ENCODE assay signal across 12 mouse cellular contexts in genomic region chr11:50262020-50262419, GRCm38 (mm10). TPM values are rescaled to one million over a fixed set of nuclear protein-coding genes. Genes with fewer than 3 reads are reported as not detected.
A peak's percentile ranks its signal among the peaks of the same experiment; 100 is the strongest.
DNase-seq lines count a peak whose midpoint lies in the region; ATAC-seq and TF ChIP-seq lines count a peak whose summit lies in the region.
"Had no signal": no experiment of that assay in that cellular context is flagged by ENCODE, and none has a peak within 500 bp of the region (broad histone marks: within the 10 kb centered on the region; RNA-seq: fewer than 3 reads in every experiment).

No protein-coding gene starts in this region.

- H3K4me3 ChIP-seq in kidney, embryonic 14.5 days (ENCODE audit: low read length) = no peak overlapping the region
- H3K4me3 ChIP-seq in MEL (ENCODE audit: control insufficient read depth in 1 of 2, insufficient read depth in 1 of 2, low read depth in 2 of 2, low read length in 2 of 2) = no peak overlapping the region
- H3K4me3 ChIP-seq: neural tube, embryonic 13.5 days had no signal

- H3K4me1 ChIP-seq in kidney, embryonic 14.5 days (ENCODE audit: control insufficient read depth, insufficient read depth, low read length) = no peaks in the 10 kb centered on the region
- H3K4me1 ChIP-seq in MEL (ENCODE audit: control insufficient read depth in 1 of 2, insufficient read depth in 2 of 2, low read length in 2 of 2) = 0 out of 4 replicates have a peak, but pooled peaks cover 0 to under 1% of the 10 kb centered on the region in 2 experiments
- H3K4me1 ChIP-seq: neural tube, embryonic 13.5 days had no signal

- no peaks in the 10 kb centered on the region for H3K9me3 ChIP-seq in kidney, embryonic 14.5 days (ENCODE audit: control insufficient read depth, low read length)
- H3K9me3 ChIP-seq in MEL (replicated peaks; ENCODE audit: insufficient read depth, low read length) = no peaks in the 10 kb centered on the region
- H3K9me3 ChIP-seq: neural tube, embryonic 13.5 days had no signal

- H3K4me2 ChIP-seq in kidney, embryonic 14.5 days (replicated peaks; ENCODE audit: low read depth, low read length) = no peak overlapping the region
- H3K4me2 ChIP-seq: neural tube, embryonic 13.5 days had no signal

- TF ChIP-seq POLR2A in MEL (IDR thresholded peaks at IDR 0.05; ENCODE audit: control insufficient read depth in 1 of 2, insufficient read depth in 1 of 2, low read depth in 1 of 2, low read length in 2 of 2, poor library complexity in 1 of 2) = no peak

- peak; percentile 51 for TF ChIP-seq RAD21 in MEL (IDR thresholded peaks at IDR 0.05; ENCODE audit: low read depth, low read length)

- H3K9ac ChIP-seq in kidney, embryonic 14.5 days (ENCODE audit: low read depth, low read length) = no peak overlapping the region
- H3K9ac ChIP-seq in MEL (ENCODE audit: control insufficient read depth, low read depth, low read length, poor library complexity, severe bottlenecking) = no peak overlapping the region
- H3K9ac ChIP-seq: neural tube, embryonic 13.5 days had no signal

- peak; percentile 17 to 58 (median 47); a peak in 4 of 6 replicates for TF ChIP-seq CTCF in MEL (IDR thresholded peaks at IDR 0.05 in 2 of 3, conservative IDR thresholded peaks at IDR 0.05 in 1 of 3; ENCODE audit: control insufficient read depth in 1 of 3, insufficient read depth in 1 of 3, low read depth in 2 of 3, low read length in 3 of 3, poor library complexity in 1 of 3, severe bottlenecking in 1 of 3)

- DNase-seq in kidney, adult 18-20 months = peak; percentile 68
- peak; percentile 45 for DNase-seq in MEL (ENCODE audit: low read depth, low spot score)
- peak; percentile 21 for DNase-seq in c-Kit-positive CD71-positive TER-119-negative erythroid progenitor cells, embryonic 14.5 days (ENCODE audit: low read depth)
- peak; percentile 53 for DNase-seq in lung, postnatal 10 days
- DNase-seq in c-Kit-positive CD71-positive TER-119-positive erythroid progenitor cells, embryonic 14.5 days (ENCODE audit: low spot score) = no peak
- DNase-seq in left cerebral cortex, adult 18-20 months (ENCODE audit: low spot score in 2 of 2) = no peak
- DNase-seq in thymus, postnatal 25 days = no peak
- DNase-seq: cerebellum, adult 9-10 months had no signal

- no peaks in the 10 kb centered on the region for H3K27me3 ChIP-seq in kidney, embryonic 14.5 days (ENCODE audit: control insufficient read depth, insufficient read depth, low read length)
- no peaks in the 10 kb centered on the region for H3K27me3 ChIP-seq in MEL (ENCODE audit: control insufficient read depth in 1 of 2, insufficient read depth in 2 of 2, low read length in 2 of 2)
- H3K27me3 ChIP-seq: neural tube, embryonic 13.5 days had no signal

- H3K36me3 ChIP-seq in kidney, embryonic 14.5 days (ENCODE audit: control insufficient read depth, insufficient read depth, low read length) = peaks cover 90% of the 10 kb centered on the region
- H3K36me3 ChIP-seq in MEL (ENCODE audit: control insufficient read depth in 1 of 2, insufficient read depth in 2 of 2, low read length in 2 of 2) = peaks cover 0 to 17% of the 10 kb centered on the region in 2 experiments; a peak in 2 of 4 replicates

- 87% methylated on average over 4 of the region's 4 CpGs for whole genome bisulfite sequencing in kidney, embryonic 14.5 days

- H3K27ac ChIP-seq in kidney, embryonic 14.5 days (ENCODE audit: low read depth, low read length) = no peak overlapping the region
- no peak overlapping the region for H3K27ac ChIP-seq in MEL (ENCODE audit: control insufficient read depth, low read depth, low read length)
- H3K27ac ChIP-seq: macrophage; neural tube, embryonic 13.5 days had no signal

- TF ChIP-seq EP300 in MEL (IDR thresholded peaks at IDR 0.05; ENCODE audit: low read depth in 1 of 2, low read length in 2 of 2) = no peak

- H3K79me2 ChIP-seq in MEL (ENCODE audit: control insufficient read depth, insufficient read depth, low read length, poor library complexity) = no peaks in the 10 kb centered on the region

- ATAC-seq in kidney, embryonic 14.5 days (ENCODE audit: low FRiP score, low TSS enrichment) = no peak
- ATAC-seq: forebrain, embryonic 14.5 days had no signal

TF ChIP-seq in MEL, 35 proteins besides CTCF, POLR2A, EP300 and RAD21:
- TF ChIP-seq ZC3H11A (IDR thresholded peaks at IDR 0.05; ENCODE audit: low read depth, low read length) = peak; percentile 33
- peak; percentile 50 for TF ChIP-seq SMC3 (IDR thresholded peaks at IDR 0.05; ENCODE audit: low read depth, low read length)
- no peak for TF ChIP-seq TBP (IDR thresholded peaks at IDR 0.05; ENCODE audit: low read depth, low read length)

RNA-seq across cellular contexts. Expression of gene Ltc4s, which starts 23.6 kb away (rescaled TPM):
- 1.6 and 1.9 TPM in 2 replicates for polyA plus RNA-seq in kidney, embryonic 14.5 days (2014; fragmentation: Nextera tagmentation; extraction: Ambion mirVana)
- 1.6 and 3.1 TPM in 2 replicates for total RNA-seq in MEL (2012; rRNA removed)
- 1 to 10 TPM in 1 of 2 experiments, not detected in 1; 3.4 TPM for polyA plus RNA-seq in MEL (2012; ENCODE audit: insufficient read depth in 1 of 2, insufficient read length in 2 of 2, low read depth in 1 of 2, low replicate concordance in 2 of 2, missing spikeins in 1 of 2)
- total RNA-seq in left cerebral cortex, adult 18-20 months (2021) = 1 to 10 TPM; 6.1 to 7.0 TPM

RNA-seq across cellular contexts. Expression of gene Maml1, which starts 30.1 kb away (rescaled TPM):
- polyA plus RNA-seq in kidney, embryonic 14.5 days (2014; fragmentation: Nextera tagmentation; extraction: Ambion mirVana) = 10.5 and 10.7 TPM in 2 replicates
- total RNA-seq in MEL (2012; rRNA removed) = 3.8 and 4.5 TPM in 2 replicates
- polyA plus RNA-seq in MEL (2012; ENCODE audit: insufficient read depth in 1 of 2, insufficient read length in 2 of 2, low read depth in 1 of 2, low replicate concordance in 2 of 2, missing spikeins in 1 of 2) = 10 to 100 TPM in 1 of 2 experiments, not detected in 1; 12.6 TPM
- total RNA-seq in left cerebral cortex, adult 18-20 months (2021) = 10 to 100 TPM; 10.3 to 10.7 TPM

RNA-seq across cellular contexts. Expression of gene Mgat4b, which starts 51.3 kb away (rescaled TPM):
- polyA plus RNA-seq in kidney, embryonic 14.5 days (2014; fragmentation: Nextera tagmentation; extraction: Ambion mirVana) = 37.0 and 39.2 TPM in 2 replicates
- total RNA-seq in MEL (2012; rRNA removed) = 22.3 and 33.7 TPM in 2 replicates
- polyA plus RNA-seq in MEL (2012; ENCODE audit: insufficient read depth in 1 of 2, insufficient read length in 2 of 2, low read depth in 1 of 2, low replicate concordance in 2 of 2, missing spikeins in 1 of 2) = 10 to 100 TPM in 1 of 2 experiments, not detected in 1; 69.4 TPM
- 10 to 100 TPM; 65.8 to 72.0 TPM for total RNA-seq in left cerebral cortex, adult 18-20 months (2021)

RNA-seq across cellular contexts. Expression of gene Sqstm1, which starts 51.4 kb away (rescaled TPM):
- polyA plus RNA-seq in kidney, embryonic 14.5 days (2014; fragmentation: Nextera tagmentation; extraction: Ambion mirVana) = 128 and 197 TPM in 2 replicates
- total RNA-seq in MEL (2012; rRNA removed) = 223 and 240 TPM in 2 replicates
- 100 to 1,000 TPM in 1 of 2 experiments, not detected in 1; 187 TPM for polyA plus RNA-seq in MEL (2012; ENCODE audit: insufficient read depth in 1 of 2, insufficient read length in 2 of 2, low read depth in 1 of 2, low replicate concordance in 2 of 2, missing spikeins in 1 of 2)
- 100 to 1,000 TPM; 492 to 540 TPM for total RNA-seq in left cerebral cortex, adult 18-20 months (2021)

Comparison
In these comparisons a context has a peak if more than half of its experiments do, and no peak if none do; other contexts are left out.
1. DNase-seq: peak in kidney, adult 18-20 months (single experiment), MEL (single experiment), c-Kit-positive CD71-positive TER-119-negative erythroid progenitor cells, embryonic 14.5 days (single experiment) and lung, postnatal 10 days (single experiment); none in c-Kit-positive CD71-positive TER-119-positive erythroid progenitor cells, embryonic 14.5 days (single experiment), left cerebral cortex, adult 18-20 months (0 of 2) and thymus, postnatal 25 days (single experiment).